Mouse (Mus musculus) limb, embryonic 15.5 days (tissue): ENCODE data around the gene Xdh. TPM values are rescaled to one million over a fixed set of nuclear protein-coding genes. Genes with fewer than 3 reads are reported as not detected.

ENCODE experiments used
- polyA plus RNA-seq: library from polyadenylated mRNA; unstranded; fragments of >200 nt; fragmentation: Nextera tagmentation; extraction: Ambion mirVana; gene quantifications from 2 replicates; pipeline ENCODE4 v1.2.1, GENCODE M21; 2015

The Xdh gene
- polyA plus RNA-seq, 1 experiment from 2014 or later = 1.2 TPM

Other genes starting within 250 kb of the Xdh start
- 1.5 and 2.0 TPM in 2 replicates for gene Galnt14, start 239.7 kb downstream of the Xdh start, polyA plus RNA-seq
- 3.1 and 3.5 TPM in 2 replicates for gene Ehd3, start 146.1 kb downstream of the Xdh start, polyA plus RNA-seq
- gene Srd5a2, start 97.7 kb upstream of the Xdh start, polyA plus RNA-seq = 0.50 and 0.79 TPM in 2 replicates